Mouse (Mus musculus): ENCODE measurements around the gene Tectb. TPM values are rescaled to one million over a fixed set of nuclear protein-coding genes. Genes with fewer than 3 reads are reported as not detected.

Gene Tectb
- polyA plus RNA-seq, 1 experiment from 2014 or later, result 0.09 TPM

- DNase-seq, result no peak
- WGBS (ENCODE audit: insufficient replicate concordance), result 43% methylated on average over 7 of the region's 7 CpGs
Observed at GRCm38 (mm10) chr19:55137884-55138283, 42.6 kb upstream of the Tectb start.

GRCm38 (mm10) chr19:55138506-55138905 lies 42.0 kb upstream of the Tectb start:
- DNase-seq, result no peak
- H3K4me3 ChIP-seq (ENCODE audit: low read depth, low read length), result no peak overlapping the region
- TF ChIP-seq EP300 (IDR thresholded peaks at IDR 0.05; ENCODE audit: low read depth) (no peak), CTCF (IDR thresholded peaks at IDR 0.05; ENCODE audit: low read depth) (no peak)
- H3K4me1 ChIP-seq (ENCODE audit: insufficient read depth), result peaks cover 29% of the 10 kb centered on the region
- WGBS (ENCODE audit: insufficient replicate concordance), result 68% methylated on average over 7 of the region's 7 CpGs
- H3K4me2 ChIP-seq (ENCODE audit: low read depth, low read length), result no peak overlapping the region
- no peaks in the 10 kb centered on the region for H3K36me3 ChIP-seq (replicated peaks; ENCODE audit: insufficient read depth, low read length)
- no peak for ATAC-seq
- no peaks in the 10 kb centered on the region for H3K9me3 ChIP-seq (ENCODE audit: low read length)
- H3K27ac ChIP-seq (ENCODE audit: low read depth), result peak overlapping the region; percentile 66; the same call in 1 of the 2 replicates
- no peak overlapping the region for H3K9ac ChIP-seq (replicated peaks)
- H3K27me3 ChIP-seq (ENCODE audit: insufficient read depth, low read length), result no peaks in the 10 kb centered on the region

More at GRCm38 (mm10) chr19:55137884-55138283, 42.6 kb upstream of the Tectb start:
- TF ChIP-seq EP300 (IDR thresholded peaks at IDR 0.05; ENCODE audit: low read depth), result no peak
- TF ChIP-seq CTCF (IDR thresholded peaks at IDR 0.05; ENCODE audit: low read depth), result no peak
- H3K4me1 ChIP-seq (ENCODE audit: insufficient read depth), result peaks cover 29% of the 10 kb centered on the region
- H3K9ac ChIP-seq (replicated peaks), result no peak overlapping the region
- no peak for ATAC-seq
- H3K4me3 ChIP-seq (ENCODE audit: low read depth, low read length), result no peak overlapping the region
- H3K36me3 ChIP-seq (replicated peaks; ENCODE audit: insufficient read depth, low read length), result no peaks in the 10 kb centered on the region
- no peak overlapping the region for H3K27ac ChIP-seq (ENCODE audit: low read depth)
- no peaks in the 10 kb centered on the region for H3K9me3 ChIP-seq (ENCODE audit: low read length)
- H3K27me3 ChIP-seq (ENCODE audit: insufficient read depth, low read length), result no peaks in the 10 kb centered on the region
- no peak overlapping the region for H3K4me2 ChIP-seq (ENCODE audit: low read depth, low read length)

GRCm38 (mm10) chr19:55139301-55139700 lies 41.2 kb upstream of the Tectb start:
- peak; percentile 97 for ATAC-seq
- peak overlapping the region; percentile 73 for H3K27ac ChIP-seq (ENCODE audit: low read depth)

DNA sequence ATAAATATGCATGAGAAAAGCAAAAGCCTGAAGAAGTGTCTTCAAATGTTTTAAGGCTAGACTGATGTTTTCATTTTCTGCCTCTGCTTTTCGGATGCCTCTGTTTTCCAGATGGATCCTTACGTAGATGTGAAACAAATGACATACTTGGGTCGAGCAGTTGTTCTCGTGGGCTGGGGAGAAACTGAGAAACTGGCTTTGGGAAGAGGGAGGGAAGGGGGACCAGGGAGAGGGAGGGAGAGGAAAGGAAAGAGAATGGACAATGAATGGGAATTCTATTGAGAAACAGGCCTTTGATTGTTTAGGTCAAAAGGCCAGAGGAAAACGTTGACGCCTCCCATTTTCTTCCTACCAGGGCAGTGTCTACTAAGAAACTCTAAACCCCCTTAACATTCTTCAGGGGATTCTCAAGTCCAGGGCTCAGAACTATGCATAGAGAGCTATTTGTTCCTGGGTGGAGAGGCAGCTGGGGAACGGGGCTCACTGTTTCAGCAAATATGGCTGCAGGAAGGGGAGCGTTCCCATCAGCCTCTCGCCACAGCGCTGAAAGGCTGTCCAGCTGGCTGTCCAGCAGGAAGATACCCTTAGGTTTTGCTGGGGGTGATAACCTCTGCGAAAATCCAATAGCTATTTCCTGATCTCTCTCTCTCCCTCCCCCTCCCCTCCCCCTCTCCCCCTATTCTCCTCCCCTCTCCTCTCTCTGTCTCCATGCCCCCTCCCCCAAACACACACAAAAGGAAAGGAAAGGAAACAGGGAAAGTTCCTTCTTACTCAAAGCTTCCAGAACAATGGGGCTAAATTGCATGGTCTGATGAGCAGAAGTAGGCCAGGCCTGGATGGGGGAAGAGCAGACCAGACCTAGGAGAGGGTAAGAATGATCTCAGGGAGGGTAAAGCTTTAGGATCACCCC lies 36.9 kb upstream of the Tectb start:
- peaks cover 28% of the 10 kb centered on the region for H3K4me1 ChIP-seq (ENCODE audit: insufficient read depth)
- no peak overlapping the region for H3K9ac ChIP-seq (replicated peaks)
- H3K36me3 ChIP-seq (replicated peaks; ENCODE audit: insufficient read depth, low read length), result no peaks in the 10 kb centered on the region
- TF ChIP-seq CTCF (IDR thresholded peaks at IDR 0.05; ENCODE audit: low read depth) (no peak), EP300 (IDR thresholded peaks at IDR 0.05; ENCODE audit: low read depth) (no peak)
- DNase-seq (no peak), ATAC-seq (no peak)
- 38% methylated on average over 11 of the region's 11 CpGs for WGBS (ENCODE audit: insufficient replicate concordance)
- H3K27me3 ChIP-seq (ENCODE audit: insufficient read depth, low read length), result no peaks in the 10 kb centered on the region
- no peak overlapping the region for H3K4me2 ChIP-seq (ENCODE audit: low read depth, low read length)
- H3K27ac ChIP-seq (ENCODE audit: low read depth), result no peak overlapping the region
- H3K4me3 ChIP-seq (ENCODE audit: low read depth, low read length), result no peak overlapping the region
- no peaks in the 10 kb centered on the region for H3K9me3 ChIP-seq (ENCODE audit: low read length)

More at GRCm38 (mm10) chr19:55139301-55139700, 41.2 kb upstream of the Tectb start:
- Histone ChIP-seq H3K4me3 (ENCODE audit: low read depth, low read length) (no peak overlapping the region), H3K4me2 (ENCODE audit: low read depth, low read length) (no peak overlapping the region), H3K36me3 (replicated peaks; ENCODE audit: insufficient read depth, low read length) (no peaks in the 10 kb centered on the region), H3K27me3 (ENCODE audit: insufficient read depth, low read length) (no peaks in the 10 kb centered on the region), H3K9ac (replicated peaks) (no peak overlapping the region), H3K9me3 (ENCODE audit: low read length) (no peaks in the 10 kb centered on the region), H3K4me1 (ENCODE audit: insufficient read depth) (peaks cover 31% of the 10 kb centered on the region)
- WGBS (ENCODE audit: insufficient replicate concordance), result 44% methylated on average over 7 of the region's 7 CpGs
- TF ChIP-seq EP300 (IDR thresholded peaks at IDR 0.05; ENCODE audit: low read depth), result peak; percentile 85
- no peak for TF ChIP-seq CTCF (IDR thresholded peaks at IDR 0.05; ENCODE audit: low read depth)
- peak; percentile 70 for DNase-seq

DNA sequence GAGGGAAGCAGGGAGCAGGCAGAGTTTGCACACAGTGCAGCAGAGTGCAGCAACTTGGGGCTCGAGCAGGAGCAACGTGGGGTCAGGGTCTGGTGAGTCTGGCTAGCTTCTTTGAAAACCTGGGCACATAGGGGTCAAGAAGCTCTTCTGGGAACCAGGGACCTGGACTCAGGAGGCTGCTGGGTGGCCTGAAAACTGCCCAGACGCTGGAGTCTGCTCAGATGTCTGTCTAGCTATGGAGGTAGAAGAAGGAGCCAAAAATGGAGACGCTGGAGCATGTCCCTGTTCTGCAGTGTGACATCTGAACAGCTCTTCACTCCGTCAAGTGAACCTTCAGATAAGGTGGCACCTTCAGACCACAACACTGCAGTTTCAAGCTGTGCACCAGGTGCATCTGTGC lies 35.8 kb upstream of the Tectb start:
- Histone ChIP-seq H3K27me3 (ENCODE audit: insufficient read depth, low read length) (no peaks in the 10 kb centered on the region), H3K27ac (ENCODE audit: low read depth) (no peak overlapping the region; the same call in 1 of the 2 replicates), H3K4me1 (ENCODE audit: insufficient read depth) (peaks cover 23% of the 10 kb centered on the region), H3K4me2 (ENCODE audit: low read depth, low read length) (no peak overlapping the region), H3K9ac (replicated peaks) (no peak overlapping the region), H3K4me3 (ENCODE audit: low read depth, low read length) (no peak overlapping the region), H3K36me3 (replicated peaks; ENCODE audit: insufficient read depth, low read length) (no peaks in the 10 kb centered on the region), H3K9me3 (ENCODE audit: low read length) (no peaks in the 10 kb centered on the region)
- ATAC-seq, result no peak
- DNase-seq, result no peak
- TF ChIP-seq CTCF (IDR thresholded peaks at IDR 0.05; ENCODE audit: low read depth) (no peak), EP300 (IDR thresholded peaks at IDR 0.05; ENCODE audit: low read depth) (no peak)
- 57% methylated on average over 5 of the region's 5 CpGs for WGBS (ENCODE audit: insufficient replicate concordance)

GRCm38 (mm10) chr19:55145136-55145535 lies 35.4 kb upstream of the Tectb start:
- WGBS (ENCODE audit: insufficient replicate concordance), result 46% methylated on average over 2 of the region's 2 CpGs
- ATAC-seq (peak; percentile 82), DNase-seq (no peak)
- Histone ChIP-seq H3K9ac (replicated peaks) (no peak overlapping the region), H3K27ac (ENCODE audit: low read depth) (no peak overlapping the region; the same call in 1 of the 2 replicates), H3K4me2 (ENCODE audit: low read depth, low read length) (no peak overlapping the region), H3K4me1 (ENCODE audit: insufficient read depth) (peaks cover 23% of the 10 kb centered on the region), H3K4me3 (ENCODE audit: low read depth, low read length) (no peak overlapping the region), H3K9me3 (ENCODE audit: low read length) (no peaks in the 10 kb centered on the region), H3K27me3 (ENCODE audit: insufficient read depth, low read length) (no peaks in the 10 kb centered on the region), H3K36me3 (replicated peaks; ENCODE audit: insufficient read depth, low read length) (no peaks in the 10 kb centered on the region)
- TF ChIP-seq EP300 (IDR thresholded peaks at IDR 0.05; ENCODE audit: low read depth), result no peak
- TF ChIP-seq CTCF (IDR thresholded peaks at IDR 0.05; ENCODE audit: low read depth), result no peak

Data from liver, postnatal 0 days (tissue).